Mouse (Mus musculus) layer of hippocampus, postnatal 10 days (tissue): ENCODE data around the gene Tex264. TPM values are rescaled to one million over a fixed set of nuclear protein-coding genes. Genes with fewer than 3 reads are reported as not detected.

ENCODE experiments used
- DNase-seq, 2 experiments: peaks; one replicate each; pipeline ENCODE4 v3.0.0; 2021; ENCODE audit warnings: low spot score in 2 of 2
- long read RNA-seq: library from polyadenylated mRNA; stranded (forward); transcript quantifications from one replicate; pipeline ENCODE4 v2.0.0, GENCODE M21; 2023
- total RNA-seq, 2 experiments: library from RNA; stranded (reverse); gene quantifications; 2 replicates each; pipeline ENCODE4 v1.2.3; 2021

The Tex264 gene
- 10 to 100 TPM; 85.3 to 91.6 TPM for total RNA-seq
- long read RNA-seq, transcript Tex264-202 (6 exons, 1,896 nt) = minor isoform, 17 of 76 reads
- long read RNA-seq, transcript Tex264-203 (6 exons, 1,364 nt) = minor isoform, 12 of 76 reads
- long read RNA-seq, transcript Tex264-201 (6 exons, 1,391 nt) = major isoform, 31 of 76 reads
- long read RNA-seq, partial matches to known transcripts = 6 of 76 reads
- long read RNA-seq, other reads (novel, unspliced or antisense) = 10 of 76 reads

- DNase-seq = peak; percentile 71 to 84
Measured at GRCm38 (mm10) chr9:106685249-106686101, at the start of gene Tex264. Gene Tex264, minus strand, starts transcription at chr9:106685927.

DNA sequence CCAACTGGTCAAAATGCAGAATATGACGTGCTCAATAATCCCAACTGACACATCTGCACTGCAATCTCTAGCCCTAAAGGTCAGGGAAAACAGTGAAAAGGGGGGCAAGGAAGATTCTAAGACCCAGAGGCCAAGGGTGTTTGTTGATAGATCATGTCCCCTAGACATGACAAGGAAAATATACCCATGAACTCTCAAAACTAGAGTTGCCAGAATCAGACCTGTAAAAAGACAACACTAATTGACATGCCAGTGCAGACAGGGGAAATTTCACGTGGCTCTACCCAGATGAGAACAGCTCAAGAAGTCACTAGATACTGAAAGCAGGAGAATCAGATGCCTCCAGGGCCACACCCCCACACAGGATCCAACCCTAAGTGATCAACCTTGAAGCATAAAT is 48.0 kb upstream of the Tex264 start:
- DNase-seq = no peak

DNA sequence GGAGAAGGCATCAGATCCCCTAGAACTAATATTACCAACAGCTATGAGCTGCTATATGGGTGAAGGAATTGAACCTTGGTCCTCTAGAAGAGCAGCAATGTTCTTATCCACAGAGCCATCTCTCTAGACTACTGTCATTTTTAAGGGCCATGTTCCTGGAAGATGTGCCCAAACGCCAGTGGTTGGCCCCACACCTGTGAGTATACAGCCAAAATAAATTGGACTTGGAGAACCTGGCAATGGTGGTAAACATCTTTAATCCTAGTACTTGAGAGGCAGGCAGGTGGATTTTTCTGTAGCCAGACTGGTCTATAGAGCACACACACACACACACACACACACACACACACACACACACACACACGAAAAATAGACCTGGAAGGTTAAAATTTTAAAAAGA is 43.7 kb upstream of the Tex264 start:
- no peak for DNase-seq

- DNase-seq = no peak
Measured at GRCm38 (mm10) chr9:106726891-106727290, 41.2 kb upstream of the Tex264 start.

GRCm38 (mm10) chr9:106725435-106725834 is 39.7 kb upstream of the Tex264 start:
- no peak for DNase-seq

GRCm38 (mm10) chr9:106724864-106725263 is 39.1 kb upstream of the Tex264 start:
- no peak for DNase-seq

GRCm38 (mm10) chr9:106716729-106717128 is 31.0 kb upstream of the Tex264 start:
- no peak for DNase-seq

- DNase-seq = no peak
Measured at GRCm38 (mm10) chr9:106716232-106716631, 30.5 kb upstream of the Tex264 start.

DNA sequence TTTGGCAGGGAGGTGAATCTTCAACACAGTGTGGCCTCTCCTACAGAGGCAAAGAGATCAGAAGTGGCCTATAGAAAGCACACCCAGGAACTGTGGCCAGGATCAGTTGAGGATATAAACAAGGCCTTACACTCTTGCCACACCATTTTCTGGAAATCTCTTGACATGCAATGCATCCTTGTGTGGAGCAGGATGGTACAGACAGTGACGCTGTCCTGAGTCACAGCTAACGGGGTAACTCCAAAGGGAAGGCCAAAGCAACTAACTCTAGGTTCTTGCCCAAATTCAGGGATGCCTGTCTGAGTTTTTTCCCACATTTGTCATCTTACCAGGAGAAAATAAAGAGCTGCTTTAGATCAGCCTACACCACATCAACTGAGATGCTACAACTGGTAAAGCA is 26.7 kb upstream of the Tex264 start:
- DNase-seq = no peak

- peak; percentile 28 to 47 for DNase-seq
Measured at GRCm38 (mm10) chr9:106692973-106693481, 7.3 kb upstream of the Tex264 start.

DNA sequence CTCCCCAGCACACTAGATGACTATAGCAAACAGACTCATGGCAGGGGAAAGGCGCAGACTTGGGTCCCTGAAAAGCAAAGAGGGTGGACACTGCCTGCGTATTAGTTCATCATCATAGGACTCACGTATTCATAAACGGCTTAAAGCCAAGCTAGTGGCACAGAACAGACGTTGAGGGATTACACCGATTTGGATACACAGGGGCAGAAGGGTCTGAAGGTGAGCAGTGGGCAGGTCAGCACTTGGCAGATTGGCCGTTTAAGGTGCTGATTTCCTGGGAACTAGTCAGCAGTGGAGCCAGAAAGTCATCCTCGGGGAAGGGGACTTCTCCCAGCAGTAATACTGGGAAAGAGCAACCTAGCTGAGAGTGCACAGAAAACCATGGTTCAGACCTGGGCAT is 3.1 kb upstream of the Tex264 start:
- no peak for DNase-seq

DNA sequence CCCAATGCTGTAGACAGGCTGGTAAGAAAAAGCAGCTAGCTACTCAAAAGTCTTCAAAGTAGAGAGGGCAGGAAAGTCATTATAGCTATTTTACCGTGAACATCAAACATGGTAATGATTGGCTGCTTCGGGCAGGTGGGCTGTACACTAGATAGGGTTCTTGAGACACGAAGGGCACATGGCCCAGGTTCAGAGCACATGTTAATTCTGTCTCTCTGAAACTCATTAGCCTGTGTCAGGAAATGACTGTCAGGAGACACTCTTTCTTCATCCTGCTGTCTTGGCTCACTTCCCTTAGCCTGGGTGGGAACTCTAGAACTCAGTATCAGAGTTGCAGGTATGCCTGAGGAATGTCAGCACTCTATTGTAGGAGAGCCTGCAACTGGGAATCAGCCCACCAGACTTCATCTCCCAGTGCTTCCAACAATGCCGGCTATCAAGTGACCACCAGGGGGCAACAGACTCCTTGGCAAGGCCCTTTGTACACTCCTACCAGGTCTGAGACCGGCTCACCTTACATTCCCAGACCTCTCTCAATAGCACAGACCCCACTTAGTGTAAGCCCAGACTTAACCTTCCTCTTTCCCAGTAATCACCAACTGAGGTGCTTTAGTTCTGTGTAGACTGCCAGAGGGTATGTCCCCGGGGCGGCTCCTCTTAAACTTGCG is 1.4 kb upstream of the Tex264 start:
- peak; percentile 75 to 78 for DNase-seq

GRCm38 (mm10) chr9:106684918-106685248 is 844 bp downstream of the Tex264 start:
- peak in 1 of 2 experiments; percentile 9 for DNase-seq

DNA sequence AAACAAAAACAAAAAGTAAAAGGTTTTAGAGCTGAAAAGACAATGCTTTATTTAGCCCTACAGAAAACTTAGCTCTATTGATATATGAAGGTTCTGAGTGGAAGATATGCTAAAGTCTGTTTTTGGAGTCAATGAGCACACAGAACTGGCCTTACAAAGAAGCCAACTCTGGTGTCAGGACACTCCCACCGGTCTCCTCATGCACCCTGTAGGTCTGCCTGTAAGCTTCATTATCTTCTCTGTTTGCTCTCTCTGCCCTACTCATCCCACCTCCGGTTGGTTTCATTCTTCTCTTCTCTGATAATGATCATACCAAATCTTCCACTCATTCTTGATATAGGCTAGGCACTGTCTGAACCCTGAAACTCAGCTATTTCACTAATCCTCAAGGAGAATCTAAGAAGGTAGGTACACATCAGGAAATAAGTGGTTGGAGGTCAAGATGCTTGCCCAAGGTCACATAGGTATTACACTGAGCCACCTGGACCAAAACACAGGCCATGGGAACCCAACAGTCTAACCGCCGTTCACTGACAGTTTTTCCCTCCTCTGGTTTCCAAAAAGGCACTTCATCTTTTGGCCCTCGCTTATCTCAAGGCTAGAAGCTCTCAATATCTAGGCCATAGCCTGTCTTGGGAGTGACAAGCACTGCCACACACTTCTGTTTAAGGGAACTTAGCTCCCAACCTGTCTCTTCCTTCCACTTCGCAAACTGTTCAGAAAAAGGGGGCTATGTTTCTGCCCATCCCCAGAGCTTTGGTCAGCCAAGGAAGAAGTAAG is 1.4 kb downstream of the Tex264 start:
- no peak for DNase-seq

- no peak for DNase-seq
Measured at GRCm38 (mm10) chr9:106681026-106681425, 4.7 kb downstream of the Tex264 start.

DNA sequence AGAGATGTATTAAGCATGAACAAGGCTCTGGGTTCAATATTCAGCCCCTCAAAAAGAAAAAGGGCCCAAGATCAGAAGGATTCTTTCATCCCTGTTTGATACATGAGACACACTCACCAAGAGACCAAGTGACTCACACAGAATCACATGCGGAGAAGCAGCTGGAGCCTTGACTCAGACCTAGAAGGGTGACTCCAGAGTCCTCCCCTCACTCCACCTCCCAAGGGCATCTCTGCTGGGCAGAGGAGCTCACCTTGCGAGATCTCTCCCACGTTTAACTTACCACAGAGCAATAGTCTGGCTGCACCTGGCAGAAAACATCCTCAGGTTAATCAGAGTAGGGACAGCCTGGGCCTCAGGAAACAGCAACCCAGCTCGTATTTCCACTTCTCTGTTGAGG is 7.5 kb downstream of the Tex264 start:
- DNase-seq = no peak

GRCm38 (mm10) chr9:106677702-106678101 is 8.0 kb downstream of the Tex264 start:
- DNase-seq = no peak

DNA sequence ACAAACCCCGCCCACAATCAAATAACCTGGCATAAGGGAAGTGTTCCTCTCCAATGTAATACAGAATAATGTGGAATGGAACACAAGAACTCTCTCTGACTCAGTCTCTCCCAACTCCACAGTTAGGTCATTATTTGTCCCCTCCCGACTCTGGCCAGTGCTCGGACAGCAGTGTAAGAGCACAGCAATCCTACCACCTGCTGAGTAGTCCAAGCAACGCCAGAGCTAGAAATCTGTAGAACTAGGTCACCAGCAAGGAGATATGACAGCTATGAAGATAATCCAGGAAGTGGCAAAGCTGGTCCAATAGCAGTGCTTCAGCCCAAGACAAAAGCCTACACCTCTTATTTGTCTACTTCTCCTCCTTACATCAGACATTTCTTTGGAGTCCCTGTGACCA is 9.2 kb downstream of the Tex264 start:
- DNase-seq = no peak

GRCm38 (mm10) chr9:106675965-106676364 is 9.8 kb downstream of the Tex264 start:
- DNase-seq = no peak

DNA sequence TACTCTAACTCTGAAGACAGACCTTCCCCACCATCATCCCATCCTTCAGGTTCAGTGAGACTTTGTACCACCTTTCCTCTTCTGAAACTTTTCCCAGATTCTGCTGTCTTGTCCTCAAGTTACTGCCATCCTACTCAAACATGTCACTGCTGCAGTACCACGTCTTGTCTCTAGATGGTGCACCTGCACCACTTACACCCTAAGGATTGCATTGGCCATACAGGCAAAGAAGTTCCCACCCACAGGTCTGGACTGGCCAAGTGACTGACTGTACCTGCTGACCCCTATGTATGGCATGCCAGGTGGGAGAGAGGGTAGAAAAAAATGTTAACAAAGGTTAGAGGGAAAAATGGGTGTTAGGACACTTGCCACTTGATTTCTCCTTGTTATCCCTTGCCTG is 10.2 kb downstream of the Tex264 start:
- DNase-seq = peak; percentile 85 to 86

GRCm38 (mm10) chr9:106673860-106674259 is 11.9 kb downstream of the Tex264 start:
- DNase-seq = no peak
